Mouse (Mus musculus) heart, adult 18-20 months (tissue): ENCODE measurements around the gene Rb1. TPM values are rescaled to one million over a fixed set of nuclear protein-coding genes. Genes with fewer than 3 reads are reported as not detected.

Experiments
- DNase-seq, 2 experiments: peaks; one replicate each; pipeline ENCODE4 v3.0.0; 2021 to 2022; ENCODE audit warnings: mixed read lengths in 1 of 2
- total RNA-seq, 2 experiments: library from RNA; stranded (reverse); gene quantifications; 2 replicates each; pipeline ENCODE4 v1.2.3; 2021

Gene Rb1
- total RNA-seq, 2 experiments from 2014 or later, result 17.9 to 23.6 TPM

- DNase-seq, result no peak
Observed at GRCm38 (mm10) chr14:73266166-73266565, 59.5 kb downstream of the Rb1 start.

GRCm38 (mm10) chr14:73262210-73262609 lies 63.4 kb downstream of the Rb1 start:
- DNase-seq, result no peak

- DNase-seq, result no peak
Observed at GRCm38 (mm10) chr14:73258181-73258580, 67.4 kb downstream of the Rb1 start.

- DNase-seq, result no peak
Observed at GRCm38 (mm10) chr14:73257348-73257747, 68.3 kb downstream of the Rb1 start.

GRCm38 (mm10) chr14:73255426-73255970 lies 70.1 kb downstream of the Rb1 start:
- no peak for DNase-seq

GRCm38 (mm10) chr14:73254412-73254811 lies 71.2 kb downstream of the Rb1 start:
- no peak for DNase-seq

- peak in 1 of 2 experiments; percentile 27 for DNase-seq
Observed at GRCm38 (mm10) chr14:73253453-73254251, 72.0 kb downstream of the Rb1 start.

- no peak for DNase-seq
Observed at GRCm38 (mm10) chr14:73252276-73252675, 73.3 kb downstream of the Rb1 start.

GRCm38 (mm10) chr14:73250056-73250455 lies 75.6 kb downstream of the Rb1 start:
- no peak for DNase-seq

GRCm38 (mm10) chr14:73244061-73244597 lies 81.5 kb downstream of the Rb1 start:
- DNase-seq, result no peak

- no peak for DNase-seq
Observed at GRCm38 (mm10) chr14:73239857-73240256, 85.8 kb downstream of the Rb1 start.

- DNase-seq, result peak; percentile 27 to 44
Observed at GRCm38 (mm10) chr14:73239291-73239690, 86.3 kb downstream of the Rb1 start.

GRCm38 (mm10) chr14:73238498-73239250 lies 86.9 kb downstream of the Rb1 start:
- peak; percentile 67 to 76 for DNase-seq

GRCm38 (mm10) chr14:73237848-73238321 lies 87.7 kb downstream of the Rb1 start, which contains the start of gene Lpar6:
Gene Lpar6 (plus strand): TSS chr14:73237895.
- DNase-seq, result peak; percentile 84 to 85

GRCm38 (mm10) chr14:73234468-73235031 lies 91.1 kb downstream of the Rb1 start:
- DNase-seq, result no peak

- DNase-seq, result peak; percentile 34 to 42
Observed at GRCm38 (mm10) chr14:73231286-73231982, 94.2 kb downstream of the Rb1 start.

GRCm38 (mm10) chr14:73226849-73227248 lies 98.8 kb downstream of the Rb1 start:
- no peak for DNase-seq

- no peak for DNase-seq
Observed at GRCm38 (mm10) chr14:73226346-73226745, 99.3 kb downstream of the Rb1 start.

- peak in 1 of 2 experiments; percentile 27 for DNase-seq
Observed at GRCm38 (mm10) chr14:73222316-73222970, 103.2 kb downstream of the Rb1 start.

- peak; percentile 53 to 64 for DNase-seq
Observed at GRCm38 (mm10) chr14:73217062-73217461, 108.6 kb downstream of the Rb1 start.

GRCm38 (mm10) chr14:73211477-73211876 lies 114.1 kb downstream of the Rb1 start:
- DNase-seq, result no peak
